ENCODE assay signal across 7 mouse cellular contexts in the genomic region with DNA sequence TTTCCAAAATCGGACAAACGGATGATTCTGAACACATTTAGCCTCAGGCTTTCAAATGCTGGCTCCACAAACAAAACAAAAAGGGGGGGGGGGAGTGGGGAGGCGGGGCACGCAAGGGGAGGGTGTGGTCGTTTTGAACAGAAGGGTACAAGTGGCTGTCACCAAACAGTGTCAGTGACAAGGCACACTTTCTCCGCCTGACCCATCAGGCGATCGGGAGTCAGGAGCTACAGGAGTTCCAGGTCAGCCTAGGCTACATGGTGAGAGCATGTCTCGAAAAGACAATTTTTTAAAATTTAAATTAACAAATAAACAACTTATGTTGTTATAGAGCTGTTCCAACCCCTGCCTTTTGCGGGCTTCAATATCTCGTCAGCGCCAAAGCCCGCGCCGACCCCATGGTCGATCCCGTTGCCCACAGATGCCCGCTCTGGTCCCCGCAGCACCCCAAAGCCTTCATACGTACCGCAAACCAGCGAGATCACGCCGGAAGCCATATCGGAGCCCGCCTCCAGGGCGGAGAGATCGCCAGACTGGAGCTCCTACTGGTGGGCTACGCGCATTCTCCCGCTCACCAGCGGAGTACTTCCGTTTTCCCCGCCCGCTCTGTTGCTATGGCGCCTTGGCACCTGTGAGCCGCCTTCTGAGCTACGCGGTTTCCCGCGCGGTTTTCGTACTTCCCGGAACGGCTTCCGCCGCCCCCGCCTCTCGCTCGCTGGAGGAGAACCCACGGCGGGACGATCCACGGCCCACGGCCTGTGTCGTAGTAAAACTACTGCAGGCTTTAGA. TPM values are rescaled to one million over a fixed set of nuclear protein-coding genes. Genes with fewer than 3 reads are reported as not detected.
DNase-seq lines count a peak whose midpoint lies in the region; ATAC-seq lines count a peak whose summit lies in the region.

A gene (minus strand): TSS at position 650 of the 789 bp plus-strand sequence.

- under 1% methylated on average over 56 of the region's 56 CpGs for WGBS in embryonic facial prominence, embryonic 11.5 days
- 1% methylated on average over 56 of the region's 56 CpGs for WGBS in limb, embryonic 10.5 days
- WGBS in midbrain, embryonic 13.5 days = under 1% methylated on average over 56 of the region's 56 CpGs

- peak within 1 kb of the TSS; percentile 73 for H3K9ac ChIP-seq in embryonic facial prominence, embryonic 11.5 days (replicated peaks; ENCODE audit: low read length)
- H3K9ac ChIP-seq in midbrain, embryonic 13.5 days (replicated peaks) = peak within 1 kb of the TSS; percentile 82

- DNase-seq in adrenal gland, postnatal 14 days = peak; percentile 97
- DNase-seq in embryonic facial prominence, embryonic 11.5 days (ENCODE audit: low spot score) = peak; percentile 98
- DNase-seq in kidney, adult 11 months = peak; percentile 95
- DNase-seq in limb, embryonic 10.5 days (ENCODE audit: low spot score) = peak; percentile 93
- peak; percentile 90 for DNase-seq in spleen, adult 12 weeks (ENCODE audit: low spot score)

- H3K4me2 ChIP-seq in embryonic facial prominence, embryonic 11.5 days (ENCODE audit: low read depth, low read length) = peak within 1 kb of the TSS; percentile 63
- peak within 1 kb of the TSS; percentile 71 for H3K4me2 ChIP-seq in midbrain, embryonic 13.5 days (replicated peaks)

- no peaks in the 10 kb centered on the region for H3K9me3 ChIP-seq in embryonic facial prominence, embryonic 11.5 days (replicated peaks; ENCODE audit: control insufficient read depth, low read length)
- no peaks in the 10 kb centered on the region for H3K9me3 ChIP-seq in limb, embryonic 10.5 days (replicated peaks)
- no peaks in the 10 kb centered on the region for H3K9me3 ChIP-seq in midbrain, embryonic 13.5 days

- H3K27me3 ChIP-seq in embryonic facial prominence, embryonic 11.5 days (ENCODE audit: control insufficient read depth, insufficient read depth, low read length) = no peaks in the 10 kb centered on the region
- no peaks in the 10 kb centered on the region for H3K27me3 ChIP-seq in limb, embryonic 10.5 days (ENCODE audit: low read depth, poor library complexity, severe bottlenecking)
- H3K27me3 ChIP-seq in midbrain, embryonic 13.5 days = no peaks in the 10 kb centered on the region

- H3K4me3 ChIP-seq in embryonic facial prominence, embryonic 11.5 days (ENCODE audit: low read depth, low read length) = peak within 1 kb of the TSS; percentile 58
- H3K4me3 ChIP-seq in limb, embryonic 10.5 days = peak within 1 kb of the TSS; percentile 69
- peak within 1 kb of the TSS; percentile 64 for H3K4me3 ChIP-seq in midbrain, embryonic 13.5 days (replicated peaks)

- no peaks in the 10 kb centered on the region for H3K36me3 ChIP-seq in embryonic facial prominence, embryonic 11.5 days (replicated peaks; ENCODE audit: control insufficient read depth, insufficient read depth, low read depth, low read length)
- H3K36me3 ChIP-seq in limb, embryonic 10.5 days = peaks cover 4% of the 10 kb centered on the region
- peaks cover 2% of the 10 kb centered on the region for H3K36me3 ChIP-seq in midbrain, embryonic 13.5 days

- H3K4me1 ChIP-seq in embryonic facial prominence, embryonic 11.5 days (ENCODE audit: control insufficient read depth, insufficient read depth, low read length) = no peaks in the 10 kb centered on the region
- H3K4me1 ChIP-seq in limb, embryonic 10.5 days = peaks cover 20% of the 10 kb centered on the region
- H3K4me1 ChIP-seq in midbrain, embryonic 13.5 days (replicated peaks) = peaks cover 22% of the 10 kb centered on the region

- ATAC-seq in embryonic facial prominence, embryonic 11.5 days (replicated peaks; ENCODE audit: insufficient number of reproducible peaks, low FRiP score, low TSS enrichment, low read depth) = peak; percentile 97
- ATAC-seq in granulocyte monocyte progenitor cell, adult 5-6 weeks (replicated peaks; ENCODE audit: poor library complexity, severe bottlenecking) = peak; percentile 96
- ATAC-seq in midbrain, embryonic 13.5 days = peak; percentile 99

- peak within 1 kb of the TSS; percentile 36 for H3K27ac ChIP-seq in embryonic facial prominence, embryonic 11.5 days (replicated peaks; ENCODE audit: low read depth, low read length)
- peak within 1 kb of the TSS; percentile 94 for H3K27ac ChIP-seq in limb, embryonic 10.5 days
- peak within 1 kb of the TSS; percentile 87 for H3K27ac ChIP-seq in midbrain, embryonic 13.5 days

RNA-seq across cellular contexts. Expression of the gene that starts here (rescaled TPM):
- total RNA-seq in adrenal gland, postnatal 14 days (2021) = 43.3 and 44.6 TPM in 2 replicates
- 119 and 132 TPM in 2 replicates for polyA plus RNA-seq in embryonic facial prominence, embryonic 11.5 days (2014; fragmentation: Nextera tagmentation; extraction: Ambion mirVana)
- total RNA-seq in granulocyte monocyte progenitor cell, adult 5-6 weeks (2014; fragmentation: Nextera tagmentation) = 54.9 and 65.5 TPM in 2 replicates
- total RNA-seq in granulocyte monocyte progenitor cell, adult 5-6 weeks (2017) = 77.7 and 82.8 TPM in 2 replicates
- 123 and 129 TPM in 2 replicates for polyA plus RNA-seq in limb, embryonic 10.5 days (2016; fragmentation: Nextera tagmentation; extraction: Ambion mirVana)
- polyA plus RNA-seq in midbrain, embryonic 13.5 days (2015; fragmentation: Nextera tagmentation; extraction: Ambion mirVana) = 110 and 116 TPM in 2 replicates

Comparison
In these comparisons a context has a peak if more than half of its experiments do, and no peak if none do; other contexts are left out.
1. Peak in every context shown above with its lines: DNase-seq, ATAC-seq, H3K4me3 ChIP-seq and H3K27ac ChIP-seq.
2. H3K27ac ChIP-seq: peak in every context shown above with its lines; median percentile 94 in limb, embryonic 10.5 days; 87 in midbrain, embryonic 13.5 days; 36 in embryonic facial prominence, embryonic 11.5 days.